Mouse (Mus musculus): ENCODE data around the gene Gm7971.
"Not testable (repeated sequence)": the region's sequence is repeated elsewhere in the genome, so short reads cannot be mapped to it uniquely, and the experiment has no call there.

The Gm7971 gene

GRCm38 (mm10) chr5:95594775-95595174 lies at the start of gene Gm7971:
Gene Gm7971, minus strand, starts transcription at chr5:95594875.
- DNase-seq (ENCODE audit: low spot score in 2 of 2), result not testable (repeated sequence)

Measured in urinary bladder, postnatal 36 days (tissue).